Mouse (Mus musculus) testis, adult 2 months (tissue): ENCODE measurements around the gene Ak4.

ENCODE experiments used
- CTCF ChIP-seq: fragments of 200-500 bp; IDR thresholded peaks from 2 replicates; pipeline ENCODE4 v1.5.1; 2012; ENCODE audit warnings: low read depth, mild to moderate bottlenecking, inconsistent platforms, low read length, moderate library complexity; ENCODE audit not compliant: control insufficient read depth, insufficient read depth, insufficient replicate concordance
- POLR2A ChIP-seq: fragments of 200-500 bp; IDR thresholded peaks from 2 replicates; pipeline ENCODE4 v1.6.1; 2012; ENCODE audit warnings: low read depth, mild to moderate bottlenecking, inconsistent platforms, low read length, moderate library complexity; ENCODE audit not compliant: control insufficient read depth

GRCm38 (mm10) chr4:101436761-101437512 is 17.9 kb downstream of the Ak4 start:
- TF ChIP-seq CTCF (no peak), POLR2A (no peak)
